15 mouse cellular contexts compared by ENCODE assay signal in genomic region chr10:75030234-75030633, GRCm38 (mm10). TPM values are rescaled to one million over a fixed set of nuclear protein-coding genes. Genes with fewer than 3 reads are reported as not detected.
DNase-seq lines count a peak whose midpoint lies in the region.
"Had no signal": no experiment of that assay in that cellular context is flagged by ENCODE, and none has a peak within 500 bp of the region (broad histone marks: within the 10 kb centered on the region; RNA-seq: fewer than 3 reads in every experiment).

No protein-coding gene starts in this region.

- DNase-seq in adrenal gland, adult (ENCODE audit: inconsistent age in 2 of 2, low spot score in 1 of 2), result peak; percentile 72 to 82
- DNase-seq in adrenal gland, adult 18-20 months (ENCODE audit: low spot score in 2 of 2), result no peak
- DNase-seq in adrenal gland, postnatal 14 days, result peak; percentile 53
- DNase-seq in adrenal gland, adult 8-10 months, result no peak
- peak; percentile 37 to 46 for DNase-seq in adrenal gland, postnatal 36 days
- DNase-seq: B cell, adult 2 months; cerebellum, adult 11 months; cerebellum, adult 18-20 months; cerebellum, adult 8-10 months; cerebellum, adult 9-11 months; cerebellum, postnatal 14 days; cerebellum, postnatal 36 days; embryo, embryonic 11 days had no signal

RNA-seq across cellular contexts. Expression of gene Rsph14, which starts 2.2 kb away (rescaled TPM):
- total RNA-seq in adrenal gland, adult 18-20 months (2021), result 1 to 10 TPM in 1 of 2 experiments, not detected in 1; 1.4 TPM
- total RNA-seq in adrenal gland, postnatal 14 days (2021), result 0.52 and 0.53 TPM in 2 replicates
- total RNA-seq in adrenal gland, adult 8-10 months (2022), result 1 to 10 TPM in 2 of 4 experiments, under 1 TPM in 1, not detected in 1; 0.91 to 3.3 (median 1.5) TPM
- total RNA-seq in adrenal gland, postnatal 36 days (2021), result under 1 TPM; 0.56 TPM
- total RNA-seq: CH12.LX; common myeloid progenitor, adult 5-6 weeks had no signal

RNA-seq across cellular contexts. Expression of gene Rab36, which starts 6.6 kb away (rescaled TPM):
- total RNA-seq in adrenal gland, adult 18-20 months (2021), result 10 to 100 TPM; 12.6 to 12.9 TPM
- 9.7 and 13.7 TPM in 2 replicates for total RNA-seq in adrenal gland, postnatal 14 days (2021)
- 10 to 100 TPM; 14.1 to 46.3 (median 30.9) TPM for total RNA-seq in adrenal gland, adult 8-10 months (2022)
- 10 to 100 TPM; 11.9 to 14.9 TPM for total RNA-seq in adrenal gland, postnatal 36 days (2021)

RNA-seq across cellular contexts. Expression of gene Bcr, which starts 30.2 kb away (rescaled TPM):
- total RNA-seq in adrenal gland, adult 18-20 months (2021), result 10 to 100 TPM; 35.0 to 41.0 TPM
- 26.3 and 27.1 TPM in 2 replicates for total RNA-seq in adrenal gland, postnatal 14 days (2021)
- total RNA-seq in adrenal gland, adult 8-10 months (2022), result 10 to 100 TPM; 33.7 to 76.4 (median 56.5) TPM
- total RNA-seq in adrenal gland, postnatal 36 days (2021), result 10 to 100 TPM; 33.8 to 47.7 TPM

Comparison
In these comparisons a context has a peak if more than half of its experiments do, and no peak if none do; other contexts are left out.
1. DNase-seq: peak in adrenal gland, adult (2 of 2), adrenal gland, postnatal 14 days (single experiment) and adrenal gland, postnatal 36 days (2 of 2); none in adrenal gland, adult 18-20 months (0 of 2) and adrenal gland, adult 8-10 months (single experiment).